In the genomic region with DNA sequence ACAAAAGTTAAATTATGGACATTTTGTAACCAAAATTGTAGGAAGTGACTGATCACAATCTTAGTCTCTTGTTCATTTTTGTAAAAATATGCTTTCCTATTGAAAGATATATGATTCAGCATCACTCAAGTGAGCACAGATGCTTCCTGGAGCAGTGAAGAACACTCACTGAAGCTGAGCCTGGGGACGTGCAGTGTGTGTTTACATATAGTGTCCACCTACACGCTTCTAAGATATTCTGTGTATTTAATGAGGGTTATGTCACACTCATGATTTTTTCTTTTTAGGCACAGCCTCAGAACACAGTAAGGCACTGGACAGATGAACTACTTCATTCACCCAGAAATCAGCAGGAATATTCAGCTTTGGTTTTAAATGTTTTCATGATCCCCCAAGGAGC, we compare ENCODE assay signal across 17 mouse cellular contexts.
"Had no signal": no experiment of that assay in that cellular context is flagged by ENCODE, and none has a peak within 500 bp of the region (broad histone marks: within the 10 kb centered on the region; RNA-seq: fewer than 3 reads in every experiment).

No protein-coding gene starts in this region.

- ATAC-seq: liver, postnatal 0 days; lung, postnatal 0 days; midbrain, embryonic 13.5 days; midbrain, embryonic 15.5 days had no signal

- DNase-seq: liver, postnatal 0 days; lung, adult 2 months; lung, postnatal 14 days; lung, postnatal 36 days; thymus, adult 18-20 months; thymus, postnatal 14 days; thymus, postnatal 36 days had no signal

- H3K4me3 ChIP-seq: liver, embryonic 15.5 days; lung, embryonic 15.5 days; megakaryocyte, embryonic 14.5 days; midbrain, embryonic 13.5 days; midbrain, embryonic 15.5 days; neural tube, embryonic 12.5 days; stomach, embryonic 15.5 days had no signal

- H3K27ac ChIP-seq: liver, embryonic 15.5 days; lung, embryonic 15.5 days; macrophage; midbrain, embryonic 13.5 days; midbrain, embryonic 15.5 days; neural tube, embryonic 12.5 days; stomach, embryonic 15.5 days; stomach, postnatal 0 days had no signal
